Mouse (Mus musculus) myocyte (in vitro differentiated cells): ENCODE measurements at regions not wholly inside any gene's neighbourhood (a gene's known extent, or its start where the extent isn't known, plus 50 kb on each side); places are given as distances from the start of the nearest gene placed in this dataset.

Source experiments
- H3K27me3 ChIP-seq: one replicate; pipeline ENCODE4 v1.6.1; 2011; ENCODE audit not compliant: control insufficient read depth, insufficient read depth, insufficient read length
- H3K36me3 ChIP-seq: one replicate; pipeline ENCODE4 v1.6.1; 2011; ENCODE audit not compliant: control insufficient read depth, insufficient read depth
- H3K4me2 ChIP-seq: one replicate; pipeline ENCODE4 v1.6.1; 2011; ENCODE audit warnings: low read depth, control low read depth
- H3K4me3 ChIP-seq: one replicate; pipeline ENCODE4 v1.5.1; 2011; ENCODE audit warnings: mild to moderate bottlenecking, control low read depth, moderate library complexity
- H3K79me2 ChIP-seq: one replicate; pipeline ENCODE4 v1.6.1; 2011; ENCODE audit not compliant: control insufficient read depth, insufficient read depth
- H3ac ChIP-seq: one replicate; pipeline ENCODE4 v1.6.1; 2011; ENCODE audit not compliant: control insufficient read depth, insufficient read length
- CEBPB ChIP-seq: IDR thresholded peaks from 2 replicates; pipeline ENCODE4 v1.6.1; 2011; ENCODE audit warnings: mild to moderate bottlenecking, moderate library complexity; ENCODE audit not compliant: poor library complexity, insufficient read depth, severe bottlenecking
- E2F4 ChIP-seq: IDR thresholded peaks from one replicate; pipeline ENCODE4 v1.6.1; 2011; ENCODE audit warnings: mild to moderate bottlenecking, control low read depth, moderate library complexity; ENCODE audit not compliant: insufficient read depth
- MAX ChIP-seq: IDR thresholded peaks from one replicate; pipeline ENCODE4 v1.6.1; 2011; ENCODE audit warnings: low read depth, mild to moderate bottlenecking, control low read depth
- MYOD1 ChIP-seq, 3 experiments: IDR thresholded peaks; one replicate each; pipeline ENCODE4 v1.6.1; 2011; ENCODE audit warnings: control low read depth in 2 of 3, low read depth in 2 of 3, mild to moderate bottlenecking in 2 of 3, moderate library complexity in 1 of 3; ENCODE audit not compliant: insufficient read length in 2 of 3, control insufficient read depth in 1 of 3
- MYOG ChIP-seq, 3 experiments: IDR thresholded peaks; one replicate each; pipeline ENCODE4 v1.6.1; 2011; ENCODE audit warnings: control low read depth in 2 of 3, low read depth in 2 of 3, mild to moderate bottlenecking in 2 of 3; ENCODE audit not compliant: insufficient read length in 2 of 3, control insufficient read depth in 1 of 3, insufficient read depth in 1 of 3
- POLR2A ChIP-seq: IDR thresholded peaks from one replicate; pipeline ENCODE4 v1.6.1; 2011; ENCODE audit warnings: low read depth, mild to moderate bottlenecking, control low read depth, moderate library complexity; ENCODE audit not compliant: insufficient read length
- POLR2AphosphoS2 ChIP-seq: IDR thresholded peaks from one replicate; pipeline ENCODE4 v1.6.1; 2011; ENCODE audit warnings: low read depth, control low read depth; ENCODE audit not compliant: insufficient read length
- REST ChIP-seq: IDR thresholded peaks from one replicate; pipeline ENCODE4 v1.6.1; 2011; ENCODE audit warnings: mild to moderate bottlenecking, control low read depth, moderate library complexity; ENCODE audit not compliant: insufficient read depth, insufficient read length
- SRF ChIP-seq: IDR thresholded peaks from one replicate; pipeline ENCODE4 v1.6.1; 2011; ENCODE audit warnings: low read depth; ENCODE audit not compliant: control insufficient read depth, insufficient read length
- TCF12 ChIP-seq: IDR thresholded peaks from one replicate; pipeline ENCODE4 v1.6.1; 2011; ENCODE audit warnings: mild to moderate bottlenecking, control low read depth; ENCODE audit not compliant: poor library complexity, insufficient read depth, severe bottlenecking
- TCF3 ChIP-seq: IDR thresholded peaks from one replicate; pipeline ENCODE4 v1.6.1; 2011; ENCODE audit warnings: low read depth, control low read depth; ENCODE audit not compliant: insufficient read length
- USF1 ChIP-seq: IDR thresholded peaks from one replicate; pipeline ENCODE4 v1.6.1; 2011; ENCODE audit warnings: low read depth, mild to moderate bottlenecking, control low read depth, moderate library complexity

GRCm38 (mm10) chr14:25135371-25135770, 323.6 kb upstream of the Zmiz1 start:
- Histone ChIP-seq H3K4me2 (no peak overlapping the region), H3K36me3 (no peaks in the 10 kb centered on the region), H3K4me3 (no peak overlapping the region), H3K79me2 (no peaks in the 10 kb centered on the region), H3ac (no peak overlapping the region), H3K27me3 (no peaks in the 10 kb centered on the region)
- TF ChIP-seq POLR2AphosphoS2 (no peak), TCF3 (no peak), POLR2A (no peak), MYOG (IDR thresholded peaks at IDR 0.05; ENCODE audit: control insufficient read depth in 1 of 3, insufficient read depth in 1 of 3, insufficient read length in 2 of 3, low read depth in 2 of 3) (no peak), CEBPB (no peak), REST (no peak), MAX (no peak), SRF (no peak), USF1 (no peak), E2F4 (no peak), TCF12 (no peak), MYOD1 (IDR thresholded peaks at IDR 0.05; ENCODE audit: control insufficient read depth in 1 of 3, insufficient read length in 2 of 3, low read depth in 2 of 3) (no peak)

- no peak overlapping the region for H3K4me2 ChIP-seq
- no peaks in the 10 kb centered on the region for H3K36me3 ChIP-seq
- no peaks in the 10 kb centered on the region for H3K27me3 ChIP-seq
- H3K79me2 ChIP-seq, result no peaks in the 10 kb centered on the region
- TF ChIP-seq E2F4 (no peak), USF1 (no peak), MAX (no peak), POLR2AphosphoS2 (no peak), TCF3 (no peak), SRF (no peak), MYOD1 (IDR thresholded peaks at IDR 0.05; ENCODE audit: control insufficient read depth in 1 of 3, insufficient read length in 2 of 3, low read depth in 2 of 3) (no peak), REST (no peak), POLR2A (no peak), MYOG (IDR thresholded peaks at IDR 0.05; ENCODE audit: control insufficient read depth in 1 of 3, insufficient read depth in 1 of 3, insufficient read length in 2 of 3, low read depth in 2 of 3) (no peak), CEBPB (no peak), TCF12 (no peak)
- no peak overlapping the region for H3K4me3 ChIP-seq
- no peak overlapping the region for H3ac ChIP-seq
Observed at GRCm38 (mm10) chr14:25137312-25137711, 321.7 kb upstream of the Zmiz1 start.

- Histone ChIP-seq H3K36me3 (no peaks in the 10 kb centered on the region), H3ac (no peak overlapping the region), H3K4me3 (no peak overlapping the region), H3K4me2 (no peak overlapping the region), H3K79me2 (no peaks in the 10 kb centered on the region), H3K27me3 (no peaks in the 10 kb centered on the region)
- TF ChIP-seq MYOG (IDR thresholded peaks at IDR 0.05; ENCODE audit: control insufficient read depth in 1 of 3, insufficient read depth in 1 of 3, insufficient read length in 2 of 3, low read depth in 2 of 3) (no peak), TCF12 (no peak), MYOD1 (IDR thresholded peaks at IDR 0.05; ENCODE audit: control insufficient read depth in 1 of 3, insufficient read length in 2 of 3, low read depth in 2 of 3) (no peak), E2F4 (no peak), POLR2A (no peak), POLR2AphosphoS2 (no peak), MAX (no peak), REST (no peak), CEBPB (no peak), TCF3 (no peak), SRF (no peak), USF1 (no peak)
Observed at GRCm38 (mm10) chr14:25138485-25138884, 320.5 kb upstream of the Zmiz1 start.

GRCm38 (mm10) chr14:25141933-25142332, 317.1 kb upstream of the Zmiz1 start:
- Histone ChIP-seq H3K79me2 (no peaks in the 10 kb centered on the region), H3ac (no peak overlapping the region), H3K27me3 (no peaks in the 10 kb centered on the region), H3K4me3 (no peak overlapping the region), H3K4me2 (no peak overlapping the region), H3K36me3 (no peaks in the 10 kb centered on the region)
- TF ChIP-seq CEBPB (no peak), SRF (no peak), TCF12 (no peak), MAX (no peak), REST (no peak), POLR2A (no peak), MYOG (IDR thresholded peaks at IDR 0.05; ENCODE audit: control insufficient read depth in 1 of 3, insufficient read depth in 1 of 3, insufficient read length in 2 of 3, low read depth in 2 of 3) (no peak), TCF3 (no peak), E2F4 (no peak), MYOD1 (IDR thresholded peaks at IDR 0.05; ENCODE audit: control insufficient read depth in 1 of 3, insufficient read length in 2 of 3, low read depth in 2 of 3) (no peak), USF1 (no peak), POLR2AphosphoS2 (no peak)
